Mouse (Mus musculus) megakaryocyte progenitor cell, adult 5-6 weeks (primary cell): Measurements from ENCODE around the gene Myh4. TPM values are rescaled to one million over a fixed set of nuclear protein-coding genes. Genes with fewer than 3 reads are reported as not detected.

Source experiments
- ATAC-seq: replicated peaks from 2 replicates; pipeline ENCODE4 v1.8.0; 2016; ENCODE audit warnings: mild to moderate bottlenecking, moderate TSS enrichment, inconsistent platforms; ENCODE audit not compliant: poor library complexity
- total RNA-seq, 2 experiments: library from RNA; stranded (forward) in 1 of 2; stranded (reverse) in 1 of 2; fragments of 157-497, 149-512 nt in 1 of 2; fragments of 200-1000 nt in 1 of 2; gene quantifications; 2 replicates each; pipeline versions ENCODE4 v1.2.3 to v1.2.4; 2015 to 2017

Gene Myh4
- total RNA-seq (2015) (not detected in 2 replicates), total RNA-seq (2017) (not detected in 2 replicates)

GRCm38 (mm10) chr11:67237481-67238079, at the start of gene Myh4:
Gene Myh4, plus strand, starts transcription at chr11:67238029.
- ATAC-seq: no peak

- no peak for ATAC-seq
These were observed 47.5 kb upstream of the Myh4 start for GRCm38 (mm10) chr11:67190316-67190715.

GRCm38 (mm10) chr11:67190814-67191213, 47.0 kb upstream of the Myh4 start:
- ATAC-seq: no peak

- ATAC-seq: no peak
These were observed 46.3 kb upstream of the Myh4 start for GRCm38 (mm10) chr11:67191496-67191895.

- ATAC-seq: no peak
These were observed 38.5 kb upstream of the Myh4 start for GRCm38 (mm10) chr11:67199321-67199720.

GRCm38 (mm10) chr11:67199752-67200151, 38.1 kb upstream of the Myh4 start, which contains the start of gene Myh1:
Gene Myh1, plus strand, starts transcription at chr11:67200052.
- ATAC-seq: no peak

GRCm38 (mm10) chr11:67204766-67205165, 33.1 kb upstream of the Myh4 start:
- no peak for ATAC-seq

- no peak for ATAC-seq
These were observed 16.0 kb upstream of the Myh4 start for GRCm38 (mm10) chr11:67221803-67222202.

GRCm38 (mm10) chr11:67224466-67224865, 13.4 kb upstream of the Myh4 start:
- no peak for ATAC-seq

- ATAC-seq: no peak
These were observed 9.1 kb upstream of the Myh4 start for GRCm38 (mm10) chr11:67228731-67229130.

GRCm38 (mm10) chr11:67229166-67229565, 8.7 kb upstream of the Myh4 start:
- ATAC-seq: no peak

GRCm38 (mm10) chr11:67229946-67230345, 7.9 kb upstream of the Myh4 start:
- ATAC-seq: no peak

GRCm38 (mm10) chr11:67235639-67236358, 2.0 kb upstream of the Myh4 start:
- no peak for ATAC-seq

- ATAC-seq: no peak
These were observed 1.0 kb upstream of the Myh4 start for GRCm38 (mm10) chr11:67236799-67237198.

- ATAC-seq: no peak
These were observed 3.2 kb downstream of the Myh4 start for GRCm38 (mm10) chr11:67241051-67241450.

GRCm38 (mm10) chr11:67253691-67254090, 15.9 kb downstream of the Myh4 start:
- ATAC-seq: no peak

GRCm38 (mm10) chr11:67257048-67257447, 19.2 kb downstream of the Myh4 start:
- no peak for ATAC-seq

GRCm38 (mm10) chr11:67260956-67261355, 23.1 kb downstream of the Myh4 start:
- no peak for ATAC-seq

GRCm38 (mm10) chr11:67276601-67277174, 38.9 kb downstream of the Myh4 start, which contains the start of gene Myh8:
Gene Myh8, plus strand, starts transcription at chr11:67277124.
- ATAC-seq: no peak

GRCm38 (mm10) chr11:67293440-67293839, 55.6 kb downstream of the Myh4 start:
- ATAC-seq: no peak
